Mouse (Mus musculus) limb, embryonic 13.5 days (tissue): ENCODE results near the gene Mtif3. TPM values are rescaled to one million over a fixed set of nuclear protein-coding genes. Genes with fewer than 3 reads are reported as not detected.

Experiments used
- ATAC-seq: fragments of 200-750 bp; cut with Nextera tagmentation; 2 replicates; pipeline ENCODE4 v1.8.0; 2017; ENCODE audit warnings: low read depth, moderate number of reproducible peaks, moderate TSS enrichment; ENCODE audit not compliant: low FRiP score
- H3K27ac ChIP-seq: fragments of 300-500 bp; sonication (generic); 2 replicates; pipeline ENCODE4 v1.5.1; 2015; ENCODE audit warnings: inconsistent platforms, mild to moderate bottlenecking, moderate library complexity
- H3K27me3 ChIP-seq: fragments of 300-500 bp; sonication (generic); 2 replicates; pipeline ENCODE4 v1.6.1; 2015; ENCODE audit warnings: mild to moderate bottlenecking, inconsistent platforms
- H3K36me3 ChIP-seq: fragments of 300-500 bp; sonication (generic); 2 replicates; pipeline ENCODE4 v1.6.1; 2015; ENCODE audit warnings: inconsistent platforms, mild to moderate bottlenecking, moderate library complexity
- H3K4me1 ChIP-seq: fragments of 300-500 bp; sonication (generic); 2 replicates; pipeline ENCODE4 v1.6.1; 2015; ENCODE audit warnings: inconsistent platforms
- H3K4me2 ChIP-seq: fragments of 300-500 bp; sonication (generic); replicated peaks from 2 replicates; pipeline ENCODE4 v1.6.1; 2015; ENCODE audit warnings: inconsistent platforms, mild to moderate bottlenecking, moderate library complexity
- H3K4me3 ChIP-seq: fragments of 300-500 bp; sonication (generic); 2 replicates; pipeline ENCODE4 v1.5.1; 2015; ENCODE audit warnings: moderate library complexity, mild to moderate bottlenecking, inconsistent platforms
- H3K9ac ChIP-seq: fragments of 300-500 bp; sonication (generic); 2 replicates; pipeline ENCODE4 v1.6.1; 2015; ENCODE audit warnings: mild to moderate bottlenecking, inconsistent platforms
- H3K9me3 ChIP-seq: fragments of 300-500 bp; sonication (generic); 2 replicates; pipeline ENCODE4 v1.6.1; 2016; ENCODE audit warnings: inconsistent platforms
- WGBS: fragments of 180-500 bp; shearing (Covaris S2); methylation state at CpG from one replicate; pipeline ENCODE4 v1.1.7; 2015; 5-methylcytosine and 5-hydroxymethylcytosine counted together
- polyA plus RNA-seq: library from polyadenylated mRNA; unstranded; fragments of >200 nt; fragmentation: Nextera tagmentation; extraction: Ambion mirVana; gene quantifications from 2 replicates; pipeline ENCODE4 v1.2.1, GENCODE M21; 2015

Gene Mtif3
- polyA plus RNA-seq, 1 experiment from 2014 or later, result 27.3 TPM

DNA sequence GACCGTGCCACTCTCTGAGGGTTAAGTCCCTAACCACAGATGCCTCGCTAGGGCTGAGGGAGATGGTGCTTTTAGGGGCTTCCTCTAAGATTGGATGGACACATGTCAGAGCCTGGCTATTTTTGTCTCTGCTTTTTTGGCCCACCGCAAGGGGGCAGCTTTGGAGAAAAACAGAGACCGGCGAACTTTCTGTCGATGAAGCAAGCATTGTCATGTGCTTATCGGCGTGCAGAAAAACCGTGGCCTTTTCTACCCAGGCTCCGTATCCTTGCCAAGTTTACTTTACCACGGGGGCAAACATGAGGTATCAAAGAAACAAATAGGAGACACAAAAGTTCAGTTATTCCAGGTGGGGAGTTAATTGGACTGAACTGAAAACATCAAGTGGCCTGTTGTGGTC, 55.0 kb downstream of the Mtif3 start:
- H3K27me3 ChIP-seq, result peaks cover 20% of the 10 kb centered on the region
- H3K4me1 ChIP-seq, result peaks cover 9% of the 10 kb centered on the region
- H3K4me3 ChIP-seq, result no peak overlapping the region
- 64% methylated on average over 11 of the region's 11 CpGs for whole genome bisulfite sequencing
- no peak overlapping the region for H3K27ac ChIP-seq
- no peak for ATAC-seq
- no peaks in the 10 kb centered on the region for H3K36me3 ChIP-seq
- H3K9ac ChIP-seq, result no peak overlapping the region
- no peaks in the 10 kb centered on the region for H3K9me3 ChIP-seq
- no peak overlapping the region for H3K4me2 ChIP-seq

DNA sequence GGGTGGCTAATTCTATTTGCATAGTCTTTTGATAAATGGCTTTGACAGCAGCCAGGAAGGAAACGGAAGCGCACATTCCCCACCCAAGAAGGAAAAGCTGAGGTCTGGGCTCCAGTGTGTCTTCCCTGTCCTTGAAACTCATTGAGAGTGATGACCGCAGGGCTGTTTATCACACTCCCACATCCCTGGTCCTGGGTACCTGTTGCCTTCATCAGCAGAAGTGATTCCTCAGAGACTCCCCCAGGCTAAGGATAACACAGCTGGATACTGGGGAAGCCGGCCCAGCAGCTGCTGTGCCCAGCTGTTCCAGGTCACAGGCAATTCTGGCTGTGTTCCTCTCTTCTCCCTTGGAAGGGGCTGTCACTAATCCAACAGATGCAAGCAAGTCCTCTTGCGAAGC, 56.1 kb downstream of the Mtif3 start:
- H3K4me3 ChIP-seq, result no peak overlapping the region
- ATAC-seq, result no peak
- H3K27me3 ChIP-seq, result peaks cover 20% of the 10 kb centered on the region
- H3K36me3 ChIP-seq, result no peaks in the 10 kb centered on the region
- no peak overlapping the region for H3K9ac ChIP-seq
- H3K4me2 ChIP-seq, result no peak overlapping the region
- H3K27ac ChIP-seq, result no peak overlapping the region
- WGBS, result 41% methylated on average over 5 of the region's 5 CpGs
- H3K4me1 ChIP-seq, result peaks cover 9% of the 10 kb centered on the region
- no peaks in the 10 kb centered on the region for H3K9me3 ChIP-seq

DNA sequence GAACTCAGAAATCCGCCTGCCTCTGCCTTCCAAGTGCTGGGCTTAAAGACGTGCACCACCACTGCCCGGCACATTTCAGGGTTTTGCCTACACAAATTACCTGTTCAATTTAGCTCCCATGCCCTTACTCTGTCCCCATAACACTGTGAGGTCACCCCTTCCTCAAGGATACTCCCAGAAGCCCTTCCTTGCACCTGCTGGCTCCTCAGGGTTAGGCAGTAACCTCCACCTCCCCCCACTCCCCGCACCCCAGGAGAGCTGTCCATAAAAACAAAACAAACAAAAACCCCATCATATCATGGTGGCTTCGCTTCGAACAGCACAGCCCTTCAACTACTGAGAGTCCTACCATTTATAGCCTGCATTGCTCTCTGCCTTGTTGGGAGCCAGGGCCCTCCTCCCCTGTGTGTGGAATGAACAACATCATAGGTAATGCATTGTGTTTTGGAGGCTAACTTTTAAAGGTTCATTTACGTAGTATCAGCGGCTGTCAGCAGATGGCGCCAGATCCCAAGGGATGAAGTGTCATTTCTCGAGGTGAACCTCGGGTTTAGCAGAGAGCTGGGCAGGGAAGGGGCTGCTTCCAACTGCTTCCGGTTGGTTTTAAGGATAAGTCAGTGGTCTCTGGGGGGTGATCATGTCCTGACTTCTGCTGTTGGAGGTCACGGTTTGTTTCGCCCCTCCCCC, 58.0 kb downstream of the Mtif3 start:
- ATAC-seq, result peak; percentile 59; the same call in 1 of the 2 replicates
- Histone ChIP-seq H3K4me2 (peak overlapping the region; percentile 47), H3K4me3 (peak overlapping the region; percentile 20; the same call in 1 of the 2 replicates)

DNA sequence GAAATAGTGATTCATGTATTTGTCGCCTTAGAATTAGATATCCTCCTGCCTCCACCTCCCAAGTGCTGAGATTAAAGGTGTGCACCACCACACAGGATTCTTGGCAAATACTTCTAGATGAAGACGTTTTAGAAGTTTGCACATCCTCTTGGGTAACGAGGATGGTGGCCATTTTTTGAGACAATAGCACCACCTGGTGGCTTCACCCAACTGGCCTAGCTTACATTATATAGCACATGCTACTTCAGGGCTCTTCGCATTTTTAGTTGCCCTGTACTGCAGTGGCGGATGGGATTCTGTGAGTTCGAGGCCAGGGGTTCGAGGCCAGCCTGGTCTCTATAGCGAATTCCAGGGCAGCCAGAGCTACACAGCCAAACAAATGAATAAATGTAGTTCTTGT, 59.2 kb downstream of the Mtif3 start:
- no peaks in the 10 kb centered on the region for H3K36me3 ChIP-seq
- no peak overlapping the region for H3K27ac ChIP-seq
- H3K9me3 ChIP-seq, result no peaks in the 10 kb centered on the region
- H3K9ac ChIP-seq, result no peak overlapping the region
- H3K4me2 ChIP-seq, result no peak overlapping the region
- 31% methylated on average over 8 of the region's 8 CpGs for WGBS
- peaks cover 12% of the 10 kb centered on the region for H3K27me3 ChIP-seq
- H3K4me1 ChIP-seq, result peaks cover 4% of the 10 kb centered on the region; the same call in 1 of the 2 replicates
- peak; percentile 49; the same call in 1 of the 2 replicates for ATAC-seq
- no peak overlapping the region for H3K4me3 ChIP-seq

More for the DNA sequence above, 58.0 kb downstream of the Mtif3 start:
- no peaks in the 10 kb centered on the region for H3K9me3 ChIP-seq
- no peak overlapping the region for H3K9ac ChIP-seq
- H3K36me3 ChIP-seq, result no peaks in the 10 kb centered on the region
- H3K27me3 ChIP-seq, result peaks cover 12% of the 10 kb centered on the region
- no peak overlapping the region for H3K27ac ChIP-seq
- 26% methylated on average over 14 of the region's 14 CpGs for WGBS
- peaks cover 4% of the 10 kb centered on the region; the same call in 1 of the 2 replicates for H3K4me1 ChIP-seq

Other genes with a start within 250 kb of the Mtif3 start
- gene Usp12, start 168.8 kb downstream of the Mtif3 start, polyA plus RNA-seq, result 14.4 and 15.8 TPM in 2 replicates
- gene Rpl21, start 130.9 kb downstream of the Mtif3 start, polyA plus RNA-seq, result 522 and 540 TPM in 2 replicates
- 18.1 and 20.4 TPM in 2 replicates for gene Rasl11a, start 118.7 kb downstream of the Mtif3 start, polyA plus RNA-seq
- gene Gtf3a, start 15.1 kb downstream of the Mtif3 start, polyA plus RNA-seq, result 105 and 111 TPM in 2 replicates
- 9.4 and 11.2 TPM in 2 replicates for gene Lnx2, start 112.8 kb upstream of the Mtif3 start, polyA plus RNA-seq
- gene Polr1d, start 113.2 kb upstream of the Mtif3 start, polyA plus RNA-seq, result 121 and 125 TPM in 2 replicates
- gene Gsx1, start 224.9 kb upstream of the Mtif3 start, polyA plus RNA-seq, result not detected in 2 replicates